Mouse (Mus musculus) embryonic facial prominence, embryonic 13.5 days (tissue): ENCODE measurements around the gene Degs1. TPM values are rescaled to one million over a fixed set of nuclear protein-coding genes. Genes with fewer than 3 reads are reported as not detected.
"Not testable (repeated sequence)": the region's sequence is repeated elsewhere in the genome, so short reads cannot be mapped to it uniquely, and the experiment has no call there.

Source experiments
- ATAC-seq: fragments of 200-750 bp; cut with Nextera tagmentation; 2 replicates; pipeline ENCODE4 v1.8.0; 2017; ENCODE audit warnings: low read depth; ENCODE audit not compliant: insufficient number of reproducible peaks, insufficient read depth, low FRiP score, low TSS enrichment
- H3K27ac ChIP-seq: fragments of 300-500 bp; sonication (generic); 2 replicates; pipeline ENCODE4 v1.5.1; 2015; ENCODE audit warnings: moderate library complexity, mild to moderate bottlenecking, inconsistent platforms
- H3K27me3 ChIP-seq: fragments of 300-500 bp; sonication (generic); 2 replicates; pipeline ENCODE4 v1.6.1; 2015; ENCODE audit warnings: mild to moderate bottlenecking, inconsistent platforms
- H3K36me3 ChIP-seq: fragments of 300-500 bp; sonication (generic); 2 replicates; pipeline ENCODE4 v1.6.1; 2015; ENCODE audit warnings: mild to moderate bottlenecking, inconsistent platforms
- H3K4me1 ChIP-seq: fragments of 300-500 bp; sonication (generic); 2 replicates; pipeline ENCODE4 v1.6.1; 2015; ENCODE audit warnings: inconsistent platforms
- H3K4me2 ChIP-seq: fragments of 300-500 bp; sonication (generic); 2 replicates; pipeline ENCODE4 v1.6.1; 2015; ENCODE audit warnings: moderate library complexity, mild to moderate bottlenecking, inconsistent platforms
- H3K4me3 ChIP-seq: fragments of 300-500 bp; sonication (generic); 2 replicates; pipeline ENCODE4 v1.5.1; 2015; ENCODE audit warnings: mild to moderate bottlenecking, inconsistent platforms
- H3K9ac ChIP-seq: fragments of 300-500 bp; sonication (generic); 2 replicates; pipeline ENCODE4 v1.6.1; 2015; ENCODE audit warnings: mild to moderate bottlenecking, inconsistent platforms
- H3K9me3 ChIP-seq: fragments of 300-500 bp; sonication (generic); 2 replicates; pipeline ENCODE4 v1.6.1; 2016; ENCODE audit warnings: inconsistent platforms
- WGBS: fragments of 180-500 bp; shearing (Covaris S2); methylation state at CpG from one replicate; pipeline ENCODE4 v1.1.7; 2015; ENCODE audit warnings: mixed read lengths; 5-methylcytosine and 5-hydroxymethylcytosine counted together
- polyA plus RNA-seq: library from polyadenylated mRNA; unstranded; fragments of >200 nt; fragmentation: Nextera tagmentation; extraction: Ambion mirVana; gene quantifications from 2 replicates; pipeline ENCODE4 v1.2.1, GENCODE M21; 2015

The Degs1 gene
- polyA plus RNA-seq, 1 experiment from 2014 or later, result 100 TPM

DNA sequence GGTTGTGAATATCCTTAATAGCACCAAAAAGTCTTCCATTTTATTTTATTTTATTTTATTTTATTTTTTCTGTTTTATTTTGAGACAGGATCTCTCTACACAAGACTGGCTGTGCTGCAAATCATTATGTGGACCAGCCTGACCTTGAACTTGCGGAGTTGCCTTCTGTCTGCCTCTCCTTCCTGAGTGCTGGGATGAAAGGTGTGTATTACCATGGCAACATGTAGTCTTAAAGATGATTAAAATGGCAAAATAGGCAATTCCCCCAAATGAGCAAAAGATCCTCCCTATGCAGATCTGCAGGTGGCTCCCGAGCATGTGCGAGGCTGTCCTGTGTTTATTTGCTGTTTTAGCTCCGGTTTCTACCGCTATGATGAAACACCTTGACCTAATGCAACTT, 15.2 kb upstream of the Degs1 start:
- Histone ChIP-seq H3K4me2 (no peak overlapping the region), H3K27me3 (no peaks in the 10 kb centered on the region), H3K4me3 (no peak overlapping the region), H3K27ac (no peak overlapping the region), H3K9ac (no peak overlapping the region), H3K4me1 (no peaks in the 10 kb centered on the region), H3K36me3 (no peaks in the 10 kb centered on the region), H3K9me3 (peaks cover 4% of the 10 kb centered on the region)
- 92% methylated on average over 5 of the region's 5 CpGs for WGBS
- no peak for ATAC-seq

DNA sequence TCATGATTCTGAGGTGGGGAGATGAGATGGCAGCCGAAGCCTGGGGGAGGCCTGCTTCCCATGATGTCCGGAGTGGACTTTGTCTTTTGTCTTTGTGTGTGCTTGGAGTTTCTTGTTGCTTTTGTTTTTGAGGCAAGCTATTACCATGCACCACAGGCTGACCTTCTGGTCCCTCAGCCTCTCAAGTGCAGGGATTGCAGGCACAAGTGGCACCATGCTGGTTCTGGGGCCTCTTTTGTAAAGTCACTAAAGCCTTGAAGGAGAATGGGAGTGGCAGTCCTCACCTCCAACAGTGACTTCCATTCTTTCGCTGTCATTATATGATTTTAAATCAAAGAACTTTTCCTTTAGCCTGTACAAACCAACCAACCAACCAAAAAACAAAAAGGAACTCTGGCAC, 14.6 kb upstream of the Degs1 start:
- Histone ChIP-seq H3K4me2 (no peak overlapping the region), H3K4me3 (no peak overlapping the region), H3K27ac (no peak overlapping the region), H3K36me3 (no peaks in the 10 kb centered on the region), H3K9ac (no peak overlapping the region), H3K4me1 (no peaks in the 10 kb centered on the region), H3K27me3 (no peaks in the 10 kb centered on the region), H3K9me3 (peaks cover 4% of the 10 kb centered on the region)
- 72% methylated on average over 3 of the region's 3 CpGs for WGBS
- no peak for ATAC-seq

DNA sequence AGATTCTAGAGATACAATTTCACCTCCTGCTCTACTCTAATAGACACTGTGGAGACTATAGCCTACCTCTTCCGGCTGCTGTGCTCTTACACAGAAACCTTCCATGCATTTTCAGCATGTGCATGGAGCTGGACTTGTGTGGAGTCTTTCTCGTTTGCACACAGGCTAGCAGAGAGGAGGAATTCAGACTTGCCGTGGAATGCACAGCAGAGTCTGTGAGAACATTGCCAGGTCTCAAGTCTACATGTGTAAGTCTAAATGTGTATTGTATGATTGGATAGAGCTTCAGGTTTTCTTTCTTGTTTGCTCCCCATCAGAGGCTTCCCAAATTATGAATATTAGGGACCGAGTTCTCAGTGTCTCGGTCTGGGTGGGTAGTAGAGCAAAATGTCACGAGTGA, 14.2 kb upstream of the Degs1 start:
- H3K4me3 ChIP-seq, result no peak overlapping the region
- H3K4me2 ChIP-seq, result no peak overlapping the region
- 83% methylated on average over 6 of the region's 6 CpGs for WGBS
- no peak overlapping the region for H3K9ac ChIP-seq
- no peak overlapping the region for H3K27ac ChIP-seq
- no peaks in the 10 kb centered on the region for H3K36me3 ChIP-seq
- no peak for ATAC-seq
- H3K4me1 ChIP-seq, result no peaks in the 10 kb centered on the region
- H3K27me3 ChIP-seq, result no peaks in the 10 kb centered on the region
- H3K9me3 ChIP-seq, result peaks cover 4% of the 10 kb centered on the region

DNA sequence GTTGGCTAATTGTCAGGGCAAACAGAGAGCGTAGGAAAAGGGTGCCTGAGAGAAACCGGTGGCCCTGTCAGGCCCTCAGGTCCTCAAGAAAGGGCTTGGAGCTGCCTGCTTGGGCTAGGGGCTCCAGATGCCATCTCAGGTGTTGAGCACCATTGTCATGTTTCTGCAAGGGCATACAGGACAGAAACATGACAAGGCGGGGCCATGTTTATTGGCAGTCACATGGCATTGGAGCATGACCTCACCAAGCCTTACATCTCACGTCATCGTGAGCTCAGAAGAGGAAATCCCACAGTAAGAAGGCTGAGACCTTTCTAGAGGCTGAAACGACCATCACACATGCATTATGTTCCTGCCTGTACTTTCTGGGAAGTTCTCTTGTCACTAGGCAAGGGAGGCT, 13.5 kb upstream of the Degs1 start:
- no peaks in the 10 kb centered on the region for H3K36me3 ChIP-seq
- no peaks in the 10 kb centered on the region for H3K27me3 ChIP-seq
- no peak overlapping the region for H3K27ac ChIP-seq
- H3K9ac ChIP-seq, result no peak overlapping the region
- H3K4me1 ChIP-seq, result no peaks in the 10 kb centered on the region
- WGBS, result 88% methylated on average over 6 of the region's 6 CpGs
- ATAC-seq, result no peak
- H3K4me3 ChIP-seq, result no peak overlapping the region
- no peak overlapping the region for H3K4me2 ChIP-seq
- H3K9me3 ChIP-seq, result peaks cover 4% of the 10 kb centered on the region

DNA sequence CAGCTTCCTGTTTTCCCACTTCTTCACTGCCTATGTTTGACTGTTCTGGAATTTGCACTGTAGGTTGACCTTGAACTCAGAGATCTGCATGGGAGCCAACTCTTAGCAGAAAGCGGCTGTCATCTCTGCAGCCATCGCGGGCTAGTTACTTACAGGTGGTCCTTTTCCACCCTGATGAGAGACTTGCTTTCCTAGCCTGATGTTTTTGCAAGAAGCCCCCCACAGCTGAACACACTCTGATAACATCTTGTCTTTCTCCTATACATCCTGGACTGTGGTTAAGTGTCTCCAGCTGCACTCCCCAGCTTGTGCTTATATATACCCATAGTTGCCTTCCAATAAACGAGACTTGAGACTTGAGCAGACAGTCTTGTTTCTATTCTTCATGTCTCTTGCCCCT, 9.7 kb upstream of the Degs1 start:
- ATAC-seq, result no peak
- Histone ChIP-seq H3K36me3 (no peaks in the 10 kb centered on the region), H3K4me3 (no peak overlapping the region), H3K27ac (no peak overlapping the region), H3K9me3 (peaks cover 4% of the 10 kb centered on the region), H3K27me3 (no peaks in the 10 kb centered on the region), H3K4me1 (no peaks in the 10 kb centered on the region), H3K9ac (no peak overlapping the region), H3K4me2 (no peak overlapping the region)
- 67% methylated on average over 4 of the region's 4 CpGs for WGBS

DNA sequence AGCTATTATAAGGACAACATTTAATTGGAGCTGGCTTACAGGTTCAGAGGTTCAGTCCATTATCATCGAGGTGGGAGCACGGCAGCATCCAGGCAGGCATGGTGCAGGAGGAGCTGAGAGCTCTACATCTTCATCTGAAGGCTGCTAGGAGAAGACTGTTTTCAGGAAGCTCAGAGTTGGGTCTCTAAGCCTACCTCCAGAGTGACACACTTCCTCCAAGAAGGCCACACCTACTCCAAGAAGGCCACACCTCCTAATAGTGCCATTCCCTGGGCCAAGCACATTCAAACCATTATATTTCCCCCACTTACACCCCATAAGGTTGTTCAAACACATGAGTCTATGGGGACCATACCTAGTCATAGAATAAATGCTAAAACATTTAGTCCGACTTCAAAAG, 8.1 kb upstream of the Degs1 start:
- H3K9me3 ChIP-seq, H3K27ac ChIP-seq, H3K4me1 ChIP-seq, ATAC-seq, H3K36me3 ChIP-seq, H3K4me3 ChIP-seq, H3K4me2 ChIP-seq, H3K9ac ChIP-seq, H3K27me3 ChIP-seq: not testable (repeated sequence)
- WGBS, result 89% methylated on average over 3 of the region's 3 CpGs

DNA sequence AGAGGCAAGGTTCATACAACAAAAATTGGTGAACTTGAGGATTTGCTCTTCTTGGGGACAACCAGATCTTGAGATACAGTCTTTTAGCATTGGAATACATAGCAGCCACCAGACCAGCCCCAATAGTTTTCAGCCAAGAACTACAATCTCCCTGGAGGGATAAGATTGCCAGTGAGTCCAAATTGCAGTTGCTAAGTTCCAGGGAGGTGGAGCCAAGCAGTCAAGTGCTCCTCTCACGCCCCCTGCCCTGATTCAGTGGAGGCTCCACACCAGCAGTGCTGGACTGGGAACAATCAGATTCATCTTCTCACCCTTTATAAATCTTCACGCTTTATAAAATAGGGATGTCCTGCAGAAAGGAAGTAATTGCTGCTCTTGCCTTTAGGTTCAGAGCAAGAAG, 7.2 kb upstream of the Degs1 start:
- H3K36me3 ChIP-seq, result no peaks in the 10 kb centered on the region
- no peak overlapping the region for H3K4me3 ChIP-seq
- H3K9ac ChIP-seq, result no peak overlapping the region
- H3K4me2 ChIP-seq, result no peak overlapping the region
- no peaks in the 10 kb centered on the region for H3K27me3 ChIP-seq
- peaks cover 2% of the 10 kb centered on the region for H3K9me3 ChIP-seq
- WGBS, result 57% methylated on average over 2 of the region's 2 CpGs
- ATAC-seq, result no peak
- no peaks in the 10 kb centered on the region for H3K4me1 ChIP-seq
- no peak overlapping the region for H3K27ac ChIP-seq

DNA sequence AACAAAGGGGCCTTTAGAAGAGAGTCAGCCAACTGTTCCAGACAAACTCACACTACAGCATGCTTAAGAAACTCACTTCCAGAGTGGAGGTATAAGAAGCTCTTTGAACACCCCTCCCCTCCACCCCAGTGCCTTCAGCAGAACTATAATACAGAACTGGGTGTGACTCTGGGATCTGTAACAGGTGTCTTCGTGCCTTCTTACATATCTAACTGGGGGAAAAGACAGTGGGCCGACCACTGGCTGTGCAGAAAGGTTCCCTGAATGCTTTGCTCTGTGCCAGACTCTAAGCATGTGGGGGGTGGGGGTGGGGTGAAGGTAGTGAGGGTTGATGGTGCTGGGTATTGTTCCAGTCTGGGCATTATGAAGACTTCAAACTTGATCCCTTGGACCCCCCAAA, 6.0 kb upstream of the Degs1 start:
- H3K27me3 ChIP-seq, result no peaks in the 10 kb centered on the region
- no peak overlapping the region for H3K4me3 ChIP-seq
- no peak for ATAC-seq
- H3K9ac ChIP-seq, result no peak overlapping the region
- no peaks in the 10 kb centered on the region for H3K36me3 ChIP-seq
- no peak overlapping the region for H3K4me2 ChIP-seq
- 60% methylated on average over 2 of the region's 2 CpGs for WGBS
- no peak overlapping the region for H3K27ac ChIP-seq
- H3K9me3 ChIP-seq, result no peaks in the 10 kb centered on the region
- H3K4me1 ChIP-seq, result no peaks in the 10 kb centered on the region

DNA sequence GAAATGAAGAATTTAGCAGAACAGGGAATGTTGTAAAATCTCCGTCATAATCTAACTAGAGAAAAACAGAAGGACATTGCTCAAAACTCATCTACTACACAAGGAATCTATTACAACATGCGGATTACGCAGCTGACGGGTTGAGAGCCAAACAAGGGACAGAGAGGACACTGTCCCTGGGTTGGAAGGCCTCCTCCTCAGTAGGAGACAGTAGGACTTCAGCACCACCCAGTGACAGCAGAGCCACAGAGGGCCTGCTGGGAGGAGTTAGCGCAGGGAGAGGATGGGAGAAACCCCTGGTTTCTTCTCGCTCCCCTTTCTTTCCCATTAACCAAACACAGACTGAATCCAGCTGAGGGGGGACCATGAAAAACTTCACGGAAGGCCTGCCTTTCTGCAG, 5.2 kb upstream of the Degs1 start:
- Histone ChIP-seq H3K4me2 (no peak overlapping the region), H3K4me1 (peaks cover 6% of the 10 kb centered on the region), H3K36me3 (no peaks in the 10 kb centered on the region), H3K4me3 (no peak overlapping the region), H3K27ac (no peak overlapping the region), H3K27me3 (no peaks in the 10 kb centered on the region), H3K9ac (no peak overlapping the region), H3K9me3 (no peaks in the 10 kb centered on the region)
- 55% methylated on average over 7 of the region's 7 CpGs for WGBS
- ATAC-seq, result no peak

DNA sequence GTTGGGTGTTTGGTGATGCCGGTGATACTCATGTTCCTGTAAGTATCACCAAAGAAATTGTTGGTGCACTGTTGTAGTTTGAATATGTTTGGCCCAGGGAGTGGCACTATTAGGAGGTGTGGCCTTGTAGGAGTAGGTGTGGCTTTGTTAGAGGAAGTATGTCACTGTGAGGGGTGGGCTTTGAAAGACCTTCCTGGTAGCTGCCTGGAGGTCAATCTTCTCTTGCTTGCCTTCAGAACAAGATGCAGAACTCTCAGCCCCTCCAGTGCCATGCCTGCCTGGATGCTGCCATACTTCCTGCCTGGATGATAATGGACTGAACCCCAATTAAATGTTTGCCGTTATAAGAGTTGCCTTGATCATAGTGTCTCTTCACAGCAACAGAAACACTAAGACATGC, 2.2 kb upstream of the Degs1 start:
- Histone ChIP-seq H3K4me1 (peaks cover 27% of the 10 kb centered on the region), H3K36me3 (no peaks in the 10 kb centered on the region), H3K9ac (no peak overlapping the region), H3K4me2 (no peak overlapping the region), H3K9me3 (no peaks in the 10 kb centered on the region), H3K27ac (no peak overlapping the region), H3K4me3 (no peak overlapping the region), H3K27me3 (no peaks in the 10 kb centered on the region)
- 87% methylated on average over 2 of the region's 2 CpGs for WGBS
- no peak for ATAC-seq

DNA sequence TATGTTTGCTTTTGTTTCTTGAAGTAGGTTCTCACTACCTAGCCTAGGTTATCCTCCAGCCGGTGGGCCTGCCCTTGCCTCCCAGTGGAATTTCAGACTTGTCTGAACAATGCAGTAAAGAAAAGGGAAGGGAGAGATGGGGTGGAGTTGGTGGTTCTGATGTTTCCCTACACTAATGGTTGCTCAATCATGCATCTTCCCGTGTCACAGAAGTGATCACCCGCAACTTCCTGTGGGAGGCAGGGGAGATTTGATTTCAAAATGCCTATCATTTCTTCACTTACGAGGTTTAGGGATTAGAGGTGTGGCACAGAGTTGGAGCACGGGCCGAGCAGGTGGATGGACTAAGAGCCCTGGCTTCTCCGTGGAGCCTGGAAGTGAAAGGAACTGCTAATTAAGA, 627 bp upstream of the Degs1 start:
- Histone ChIP-seq H3K9me3 (no peaks in the 10 kb centered on the region), H3K36me3 (peaks cover 11% of the 10 kb centered on the region), H3K4me2 (peak overlapping the region; percentile 84), H3K4me1 (peaks cover 27% of the 10 kb centered on the region), H3K4me3 (peak overlapping the region; percentile 87), H3K9ac (no peak overlapping the region), H3K27ac (peak overlapping the region; percentile 87; the same call in 1 of the 2 replicates), H3K27me3 (no peaks in the 10 kb centered on the region)
- 41% methylated on average over 7 of the region's 7 CpGs for WGBS
- no peak for ATAC-seq

DNA sequence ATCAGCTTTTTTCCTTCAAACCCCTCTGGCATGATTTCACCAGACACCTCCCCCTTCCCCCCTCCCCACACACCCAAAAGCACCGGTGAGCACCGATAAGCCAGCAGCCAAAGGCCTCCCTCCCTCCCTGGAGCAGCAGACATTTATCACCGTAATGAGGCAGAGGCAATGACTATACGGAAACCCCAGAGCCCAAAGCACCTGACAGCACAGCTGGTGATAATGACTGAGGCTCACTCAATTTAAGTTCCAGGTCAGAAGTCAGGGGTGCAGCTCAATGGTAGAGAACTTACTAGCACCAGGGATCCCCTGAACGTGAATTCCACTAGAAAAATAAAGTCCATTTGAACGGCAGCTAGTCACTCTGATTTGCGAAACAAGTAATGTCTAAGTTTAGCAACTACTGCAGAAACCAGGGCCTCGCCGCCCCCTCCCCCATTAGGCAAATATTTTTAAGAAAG, 1.3 kb downstream of the Degs1 start:
- WGBS, result 17% methylated on average over 9 of the region's 9 CpGs
- peaks cover 27% of the 10 kb centered on the region for H3K4me1 ChIP-seq
- peak overlapping the region; percentile 47 for H3K9ac ChIP-seq
- no peaks in the 10 kb centered on the region for H3K9me3 ChIP-seq
- H3K4me3 ChIP-seq, result peak overlapping the region; percentile 87
- peaks cover 31% of the 10 kb centered on the region for H3K36me3 ChIP-seq
- H3K27ac ChIP-seq, result no peak overlapping the region
- ATAC-seq, result no peak
- no peaks in the 10 kb centered on the region for H3K27me3 ChIP-seq
- peak overlapping the region; percentile 84 for H3K4me2 ChIP-seq

DNA sequence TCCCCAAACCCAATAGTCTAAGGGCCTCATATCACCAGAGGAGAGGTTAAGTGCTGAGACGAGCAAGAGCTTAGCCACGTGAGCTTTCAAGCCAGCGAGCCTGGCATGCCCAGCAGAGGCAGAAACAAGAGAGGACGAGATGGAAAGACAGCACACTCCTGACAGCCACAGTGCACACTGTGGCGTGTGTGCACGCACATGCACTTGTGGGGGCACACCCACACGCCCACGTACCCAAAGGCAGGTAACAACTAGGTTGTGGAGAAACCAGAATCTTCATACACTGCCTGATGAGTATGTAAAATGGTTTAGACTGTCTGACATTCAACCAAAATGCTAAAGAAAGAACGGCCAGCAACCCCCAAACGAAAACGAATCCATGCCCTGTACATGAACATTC, 2.0 kb downstream of the Degs1 start:
- no peaks in the 10 kb centered on the region for H3K9me3 ChIP-seq
- no peaks in the 10 kb centered on the region for H3K27me3 ChIP-seq
- 0 out of 2 replicates have a peak overlapping the region, but pooled peaks have one; percentile 11 for H3K9ac ChIP-seq
- peak overlapping the region; percentile 60; the same call in 1 of the 2 replicates for H3K27ac ChIP-seq
- peak overlapping the region; percentile 84 for H3K4me2 ChIP-seq
- ATAC-seq, result no peak
- H3K36me3 ChIP-seq, result peaks cover 36% of the 10 kb centered on the region
- peaks cover 27% of the 10 kb centered on the region for H3K4me1 ChIP-seq
- peak overlapping the region; percentile 87 for H3K4me3 ChIP-seq
- WGBS, result 24% methylated on average over 11 of the region's 11 CpGs
